Mouse (Mus musculus) embryo, embryonic 9.5 days (tissue): ENCODE results near the gene Sh3pxd2b.

Source experiments
- DNase-seq: peaks from one replicate; pipeline ENCODE4 v3.0.0-alpha.2; 2017; ENCODE audit errors: extremely low spot score

Gene Sh3pxd2b

DNA sequence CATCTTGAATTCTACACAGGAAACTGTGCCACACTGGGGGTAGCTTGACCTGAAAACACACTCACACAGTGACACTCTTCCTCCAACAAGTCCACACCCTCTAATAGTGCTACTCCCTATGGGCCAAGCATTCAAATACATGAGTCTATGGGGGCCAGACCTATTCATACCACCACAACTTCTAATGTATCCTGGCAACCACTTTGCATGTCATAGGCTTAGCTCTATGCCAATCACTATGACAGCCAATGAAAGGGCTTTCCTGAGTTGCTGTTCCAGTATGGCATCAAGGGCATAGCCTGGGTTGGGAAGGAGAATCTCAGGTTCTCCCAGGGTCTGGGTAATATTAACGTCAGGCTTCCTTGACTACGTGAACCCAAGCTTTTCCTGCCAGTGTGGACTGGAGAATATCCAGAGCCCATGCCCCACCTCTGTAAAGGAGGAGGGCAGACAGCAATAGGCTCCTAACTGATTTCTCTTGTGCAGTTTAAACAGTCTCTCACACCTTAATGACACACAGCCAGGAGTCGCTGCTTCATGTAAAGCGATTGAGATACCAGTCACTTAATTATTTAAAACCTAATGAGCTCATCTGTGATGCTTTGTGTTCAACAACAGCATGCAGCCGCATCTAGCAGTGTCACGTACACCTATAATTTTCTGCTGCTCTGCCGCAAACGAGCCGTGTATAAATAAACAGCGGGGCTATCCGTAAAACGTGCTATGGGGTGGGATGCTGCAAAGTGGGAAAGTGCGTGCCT lies 25.8 kb downstream of the Sh3pxd2b start:
- DNase-seq: no peak

- no peak for DNase-seq
Observed at GRCm38 (mm10) chr11:32374027-32374589, 26.5 kb downstream of the Sh3pxd2b start.

DNA sequence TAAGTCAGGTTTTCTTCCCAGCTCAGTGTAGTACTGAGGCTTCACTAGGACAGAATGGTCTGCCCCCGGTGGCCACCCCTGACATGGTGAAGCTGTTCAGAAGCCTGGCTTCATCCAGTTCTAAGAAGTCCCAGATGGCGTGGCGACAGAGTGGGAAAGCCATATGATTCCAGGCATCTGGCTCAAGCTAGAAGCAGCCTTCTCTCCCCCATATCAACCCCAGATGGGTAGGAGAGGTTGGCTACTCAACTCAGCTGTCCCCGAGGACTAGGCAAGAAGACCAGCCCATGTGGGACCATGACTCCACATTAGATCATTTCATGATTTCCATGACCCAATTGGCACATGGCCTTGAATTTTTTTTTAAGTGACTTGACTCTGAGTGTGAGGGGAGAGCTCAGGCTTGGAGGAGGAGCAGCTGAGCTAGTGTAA lies 27.5 kb downstream of the Sh3pxd2b start:
- no peak for DNase-seq

DNA sequence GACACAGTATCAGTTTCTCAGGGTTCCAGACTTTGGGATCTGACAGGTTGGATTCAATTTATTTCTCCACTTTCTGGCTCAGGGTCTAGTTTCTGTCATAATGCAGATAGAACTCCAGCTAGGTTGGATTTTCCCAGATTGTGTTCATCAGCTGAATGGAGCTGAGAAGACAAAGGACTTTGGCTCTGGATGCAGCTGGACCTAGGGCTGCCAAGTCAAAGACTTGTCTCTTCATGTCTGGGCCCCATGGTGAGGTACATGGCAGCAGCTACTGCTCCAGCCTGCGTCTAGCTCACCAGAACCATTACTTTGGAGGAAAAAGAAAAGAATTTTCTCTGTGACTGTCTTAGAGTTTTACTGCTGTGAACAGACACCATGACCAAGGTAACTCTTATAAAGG lies 28.5 kb downstream of the Sh3pxd2b start:
- no peak for DNase-seq

DNA sequence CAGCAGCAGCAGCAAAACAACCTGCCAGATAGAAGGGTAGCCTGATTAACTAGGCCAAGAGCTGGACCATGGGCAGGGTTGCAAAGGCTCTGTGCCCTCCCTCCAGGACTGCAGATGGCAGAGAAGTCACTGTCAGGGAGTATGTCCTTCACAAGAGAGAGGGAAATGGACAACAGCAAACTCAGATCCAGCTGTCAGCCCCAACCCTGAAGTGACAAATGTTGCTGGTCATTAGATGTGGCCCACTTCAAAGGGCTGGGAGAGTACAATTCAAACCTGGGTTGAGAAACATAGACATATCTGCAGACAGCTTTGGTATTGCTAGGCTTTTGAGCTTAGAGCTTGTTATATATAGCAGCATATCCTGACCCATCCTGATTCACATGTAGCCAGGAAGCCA lies 32.3 kb downstream of the Sh3pxd2b start:
- no peak for DNase-seq

DNA sequence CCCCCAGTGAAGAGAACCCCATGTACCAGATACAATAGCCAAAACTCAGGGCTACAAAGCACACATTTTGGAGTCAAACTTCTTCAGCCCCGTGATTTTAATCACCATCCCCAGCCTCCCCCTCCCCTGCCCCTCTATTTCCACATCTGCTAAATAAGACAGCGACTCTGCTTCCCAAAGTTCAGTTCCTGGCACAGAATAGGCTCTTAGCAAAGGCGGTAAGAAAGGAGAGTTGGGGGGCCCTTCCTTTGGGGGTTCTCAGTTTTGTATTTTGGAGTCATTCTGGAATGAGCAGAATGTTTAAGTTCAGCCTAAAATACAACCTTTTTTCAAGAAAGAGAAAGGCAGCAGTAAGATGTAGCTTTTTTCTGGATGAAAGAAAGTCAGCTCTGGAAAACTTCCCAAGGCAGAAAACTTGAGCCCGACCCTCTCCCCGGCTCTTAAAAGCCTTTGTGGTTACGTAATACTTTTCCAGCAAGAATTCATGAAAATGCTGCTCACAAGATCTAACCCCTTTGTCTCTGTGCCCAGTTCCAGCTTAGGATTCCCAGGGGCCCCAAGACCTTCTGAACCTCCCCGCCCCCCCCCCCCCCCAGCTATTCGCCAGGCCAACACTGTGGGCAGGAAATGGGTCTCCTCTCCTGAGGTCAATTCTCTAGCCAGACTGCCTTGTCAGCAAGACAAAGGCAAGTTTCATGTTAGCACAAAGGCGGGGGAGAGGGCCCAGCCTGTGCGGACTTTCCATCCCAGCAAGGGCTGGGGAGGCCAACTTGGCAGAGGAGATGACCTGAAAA lies 35.9 kb downstream of the Sh3pxd2b start:
- DNase-seq: peak; percentile 78

GRCm38 (mm10) chr11:32384135-32384801 lies 36.6 kb downstream of the Sh3pxd2b start:
- DNase-seq: no peak

- DNase-seq: no peak
Observed at GRCm38 (mm10) chr11:32386043-32386442, 38.4 kb downstream of the Sh3pxd2b start.

- DNase-seq: no peak
Observed at GRCm38 (mm10) chr11:32388064-32388463, 40.4 kb downstream of the Sh3pxd2b start.

GRCm38 (mm10) chr11:32393095-32393494 lies 45.5 kb downstream of the Sh3pxd2b start:
- DNase-seq: no peak

DNA sequence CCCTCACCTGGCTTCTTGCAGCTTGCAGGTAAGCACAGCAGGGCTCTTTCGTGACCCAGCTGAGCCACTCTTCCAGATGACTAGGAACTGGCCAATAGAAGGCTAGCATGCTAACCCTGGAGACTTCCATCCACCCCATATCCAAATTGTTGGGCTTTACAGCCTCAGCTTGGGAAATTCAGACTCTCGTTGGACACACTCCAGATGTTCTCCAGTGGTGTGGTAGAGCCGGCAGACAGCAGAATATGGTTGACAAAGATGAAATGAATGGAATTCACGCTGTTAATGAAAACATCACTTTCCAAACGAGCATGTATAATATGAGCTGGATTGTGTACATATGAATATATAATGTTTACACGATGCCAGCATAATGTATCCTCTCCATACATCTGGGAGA lies 48.2 kb downstream of the Sh3pxd2b start:
- DNase-seq: no peak

- no peak for DNase-seq
Observed at GRCm38 (mm10) chr11:32398446-32398845, 50.8 kb downstream of the Sh3pxd2b start.

GRCm38 (mm10) chr11:32399261-32399660 lies 51.6 kb downstream of the Sh3pxd2b start:
- no peak for DNase-seq

GRCm38 (mm10) chr11:32402712-32403111 lies 55.1 kb downstream of the Sh3pxd2b start:
- DNase-seq: no peak

- no peak for DNase-seq
Observed at GRCm38 (mm10) chr11:32404708-32405107, 57.1 kb downstream of the Sh3pxd2b start.

DNA sequence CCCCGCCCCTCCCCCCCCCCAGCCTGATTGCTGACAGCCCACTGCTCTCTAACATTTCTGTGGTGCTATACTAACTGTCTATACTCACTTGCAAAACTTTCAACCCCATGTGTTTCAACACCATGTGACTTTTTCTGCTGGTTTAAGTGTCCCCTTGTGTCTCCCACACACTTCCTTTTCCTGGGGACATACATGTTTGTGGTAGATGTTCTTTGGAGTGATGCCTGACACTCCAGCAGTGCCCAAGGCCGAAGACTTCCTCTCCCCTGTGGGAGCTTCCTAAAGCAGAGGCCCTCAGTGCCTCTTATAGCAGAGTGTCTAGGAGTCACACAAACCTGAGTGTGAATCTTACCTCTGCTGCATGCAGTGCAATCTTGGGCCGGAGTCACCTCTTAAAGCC lies 60.2 kb downstream of the Sh3pxd2b start:
- DNase-seq: no peak

DNA sequence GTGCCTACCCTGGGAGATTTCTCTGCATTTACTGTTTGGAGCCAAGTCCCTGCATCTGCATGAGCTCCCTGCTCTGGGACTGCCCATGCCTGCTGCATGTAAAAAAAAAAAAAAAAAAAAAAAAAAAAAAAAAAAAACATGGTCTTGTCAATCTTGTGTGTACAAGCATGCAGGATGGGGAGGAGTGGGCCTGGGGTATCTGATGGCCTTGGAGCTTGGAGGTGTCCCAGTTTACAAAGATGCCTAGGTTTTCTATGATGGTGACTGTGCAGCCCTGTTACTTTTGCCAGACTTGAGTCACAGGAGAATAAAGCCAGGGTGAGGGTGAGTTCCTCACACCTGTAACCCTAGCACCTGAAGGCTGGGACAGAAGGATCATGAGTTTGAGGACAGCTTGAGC lies 61.4 kb downstream of the Sh3pxd2b start:
- DNase-seq: no peak

- DNase-seq: no peak
Observed at GRCm38 (mm10) chr11:32409823-32410562, 62.4 kb downstream of the Sh3pxd2b start.

DNA sequence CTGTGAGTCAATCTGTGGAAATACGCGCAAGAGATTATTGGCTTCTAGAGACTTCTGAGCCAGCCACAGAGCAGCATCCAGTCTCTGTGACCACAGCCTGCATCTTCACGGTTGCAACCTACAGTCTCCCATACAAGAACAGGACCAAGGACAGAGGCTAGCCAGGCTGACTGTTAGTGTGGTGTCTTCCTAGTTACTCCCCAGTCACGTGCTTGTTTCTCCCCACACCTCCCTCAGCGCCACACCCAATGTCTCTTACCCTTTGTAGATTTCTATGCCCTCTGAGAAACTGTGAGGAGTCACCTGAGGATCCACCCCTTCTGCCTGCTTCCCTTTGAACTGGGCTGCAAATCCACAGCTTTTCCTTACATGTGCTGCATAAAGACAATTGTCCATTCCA lies 72.4 kb downstream of the Sh3pxd2b start:
- DNase-seq: no peak

GRCm38 (mm10) chr11:32423311-32423710 lies 75.7 kb downstream of the Sh3pxd2b start:
- no peak for DNase-seq

DNA sequence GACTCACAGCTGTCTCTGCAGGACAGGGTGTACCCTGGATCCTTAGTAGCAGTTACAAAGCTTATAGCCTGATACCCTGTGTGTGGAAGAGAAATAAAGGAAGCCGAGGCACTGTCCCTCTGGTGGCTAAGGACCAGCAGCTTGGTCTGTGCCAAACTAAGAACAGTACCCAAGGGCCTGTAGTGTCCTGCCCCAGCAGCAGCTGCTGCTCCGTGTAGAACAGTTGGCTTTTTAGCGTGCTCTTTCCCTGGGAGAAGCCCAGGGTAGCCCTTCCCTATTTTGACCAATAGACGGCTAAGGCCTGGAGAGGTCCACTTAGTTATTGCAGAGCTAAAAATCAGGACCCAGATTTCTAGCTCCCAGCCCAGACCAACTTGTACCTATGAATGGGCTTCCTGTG lies 77.0 kb downstream of the Sh3pxd2b start:
- DNase-seq: no peak
